Mouse (Mus musculus): ENCODE data around the gene Aspg.

Gene Aspg

GRCm38 (mm10) chr12:112106541-112106971 is at the start of gene Aspg:
Aspg (plus strand) TSS chr12:112106679.
- no peak for DNase-seq

DNA sequence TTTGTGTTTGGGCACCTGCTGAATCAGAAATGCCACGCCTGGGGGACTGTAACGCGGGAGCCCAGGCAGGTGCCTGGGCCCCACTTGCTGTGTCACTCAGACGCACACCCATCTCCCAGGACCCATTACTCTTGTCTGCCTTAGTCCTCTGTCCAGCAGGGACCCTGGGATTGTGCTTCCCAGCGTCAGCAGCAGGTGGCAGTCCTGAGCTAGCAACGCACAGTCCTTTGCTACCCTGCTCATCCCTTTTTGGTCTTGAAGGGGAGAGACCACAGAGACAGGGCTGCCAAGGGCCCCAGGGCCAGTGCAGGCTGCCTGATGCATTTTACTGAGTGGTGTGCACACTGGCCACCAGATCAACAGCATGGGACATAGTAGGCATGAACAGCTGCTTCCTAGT is 28.8 kb upstream of the Aspg start:
- DNase-seq = peak; percentile 30

- no peak for DNase-seq
These were observed 26.6 kb upstream of the Aspg start for GRCm38 (mm10) chr12:112079911-112080310.

DNA sequence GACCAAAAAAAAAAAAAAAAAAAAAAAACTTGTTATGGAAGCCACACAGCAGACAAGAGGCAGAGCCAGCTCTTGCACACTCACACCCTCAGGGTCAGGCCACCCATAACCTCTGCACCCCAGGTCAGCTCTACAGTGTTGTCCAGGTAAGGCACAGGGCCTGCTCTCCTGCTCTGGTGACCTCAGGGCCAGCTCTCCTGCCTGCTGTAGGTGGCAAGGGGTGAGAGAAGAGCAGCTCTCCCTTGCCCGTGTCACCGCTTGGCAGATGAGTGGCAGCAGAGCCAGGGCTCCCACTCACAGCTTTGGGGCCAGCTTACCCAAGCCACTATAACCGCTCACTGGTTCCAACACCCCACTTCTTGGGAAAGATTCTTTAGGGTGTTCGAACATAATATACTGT is 25.6 kb upstream of the Aspg start:
- DNase-seq = no peak

DNA sequence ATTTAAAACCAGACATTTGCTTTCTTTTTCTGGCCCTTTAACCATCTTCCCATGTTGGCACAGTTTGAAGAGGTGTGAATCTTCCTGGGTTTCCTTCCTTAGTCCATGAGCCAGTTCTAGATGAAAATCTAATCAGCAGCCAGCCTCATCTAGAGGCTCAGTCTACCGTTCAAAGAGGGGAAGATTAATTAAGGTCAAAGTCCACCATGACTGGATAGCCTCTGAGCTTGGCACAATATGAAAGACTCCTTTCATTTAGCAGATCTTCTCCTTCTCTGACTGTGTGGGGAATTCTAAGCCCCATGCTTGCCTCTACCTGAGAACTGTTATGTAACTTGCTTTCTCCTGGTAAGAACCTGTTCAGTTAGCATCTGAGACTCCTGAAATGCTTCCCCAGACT is 24.2 kb upstream of the Aspg start:
- no peak for DNase-seq

DNA sequence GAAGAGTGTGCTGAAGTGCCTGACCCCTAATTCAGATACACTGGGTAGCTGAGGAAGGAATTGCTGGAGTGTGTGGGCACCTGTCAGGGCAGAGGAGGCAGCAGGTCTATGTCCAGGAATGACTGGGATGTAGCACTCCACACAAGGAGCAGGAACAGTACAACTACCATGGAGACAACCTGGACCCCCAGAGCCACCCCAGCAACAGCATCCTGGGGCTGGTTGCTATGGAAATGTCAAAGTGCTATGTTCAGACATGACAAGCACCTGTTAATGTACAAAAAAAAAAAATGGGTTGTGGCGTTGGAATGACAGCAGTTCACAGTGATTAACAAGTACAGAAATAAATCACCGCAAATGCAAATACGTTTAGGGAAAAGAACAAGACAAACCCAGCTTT is 20.2 kb upstream of the Aspg start:
- no peak for DNase-seq

- DNase-seq = no peak
These were observed 19.8 kb upstream of the Aspg start for GRCm38 (mm10) chr12:112086726-112087125.

DNA sequence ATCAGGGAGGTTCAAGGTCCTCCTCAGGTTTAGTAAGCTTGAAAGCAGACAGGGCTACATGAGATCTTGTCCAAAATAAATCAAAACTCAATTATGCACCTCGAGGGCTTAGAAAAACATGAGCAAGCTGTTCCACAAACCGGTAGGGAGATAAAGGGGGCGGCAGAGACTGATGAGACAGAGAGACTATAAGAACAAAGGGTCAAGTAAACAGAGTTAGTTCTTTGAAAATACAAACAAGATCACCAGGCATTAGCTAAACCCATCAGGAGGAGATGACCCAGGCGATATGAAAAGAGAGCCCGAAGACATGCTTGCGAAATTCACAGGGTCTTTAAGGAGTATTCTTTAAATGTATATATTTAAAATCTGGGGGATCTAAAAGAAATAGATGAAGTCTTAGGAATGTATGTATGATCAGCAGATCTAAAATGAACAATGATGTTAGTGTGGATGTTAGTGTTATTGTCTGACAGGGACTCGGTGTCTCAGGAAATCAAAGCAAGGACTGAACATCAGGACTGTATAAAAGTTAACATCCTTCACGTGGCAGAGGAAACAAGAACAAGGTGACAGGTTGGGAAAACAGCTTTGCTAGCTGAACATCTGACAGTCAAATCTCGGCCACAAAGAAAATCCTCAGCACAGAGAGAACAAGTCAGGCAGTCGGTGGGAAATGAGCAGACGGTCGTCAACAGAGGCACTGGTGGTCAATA is 17.7 kb upstream of the Aspg start:
- no peak for DNase-seq

GRCm38 (mm10) chr12:112091054-112091453 is 15.4 kb upstream of the Aspg start:
- peak; percentile 75 for DNase-seq

- no peak for DNase-seq
These were observed 12.1 kb upstream of the Aspg start for GRCm38 (mm10) chr12:112094261-112094880.

DNA sequence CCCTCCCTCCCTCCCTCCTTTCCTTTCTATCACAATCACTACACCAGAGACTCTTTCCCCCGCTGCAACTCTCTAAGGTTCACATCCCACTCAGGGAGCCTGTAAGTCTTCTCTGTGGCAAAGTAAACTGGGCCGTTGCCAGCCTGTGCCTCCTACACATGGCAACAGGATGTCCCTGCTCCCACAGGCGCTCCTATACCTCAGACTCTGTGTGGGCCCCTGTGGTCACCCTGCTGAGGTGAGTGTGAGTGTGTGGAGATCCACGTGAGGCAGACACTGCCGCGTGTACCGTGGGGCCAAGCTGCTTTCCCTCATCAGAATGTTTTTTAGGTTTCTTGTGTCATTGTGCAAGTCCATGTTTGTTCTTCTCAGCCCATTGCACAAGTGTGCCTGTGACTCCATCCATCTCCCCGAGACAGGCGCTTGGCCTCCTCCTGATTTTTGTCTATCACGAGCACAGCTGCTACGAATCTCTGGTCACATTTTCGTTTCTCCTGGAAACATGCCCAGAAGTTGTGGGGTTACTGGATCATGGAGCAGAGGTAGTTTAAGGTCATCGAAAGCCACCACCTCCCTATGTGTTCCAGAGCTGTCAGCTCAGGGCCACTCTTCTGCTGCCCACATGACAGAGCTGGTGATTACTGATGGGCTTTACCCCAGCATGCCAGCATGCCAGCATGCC is 10.3 kb upstream of the Aspg start:
- DNase-seq = no peak

DNA sequence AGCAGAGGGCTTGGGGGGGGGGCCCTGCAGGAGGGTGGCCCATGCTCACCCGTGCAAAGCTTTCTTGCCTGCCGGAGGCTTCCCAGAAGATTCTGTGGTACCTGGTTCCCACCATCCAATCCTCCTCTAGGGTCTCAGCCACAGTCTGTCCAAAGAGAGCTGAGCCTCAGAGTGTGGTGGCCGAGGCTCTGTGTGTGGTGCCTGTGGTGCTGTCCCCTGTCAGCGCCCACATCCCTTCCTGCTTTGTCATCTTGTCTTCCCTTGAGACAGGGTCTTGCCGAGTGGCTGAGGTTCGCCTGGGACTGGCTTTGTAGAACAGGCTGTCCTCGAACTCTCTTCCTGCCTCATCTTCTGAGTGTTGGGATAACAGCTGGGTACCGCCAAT is 9.8 kb upstream of the Aspg start:
- no peak for DNase-seq

DNA sequence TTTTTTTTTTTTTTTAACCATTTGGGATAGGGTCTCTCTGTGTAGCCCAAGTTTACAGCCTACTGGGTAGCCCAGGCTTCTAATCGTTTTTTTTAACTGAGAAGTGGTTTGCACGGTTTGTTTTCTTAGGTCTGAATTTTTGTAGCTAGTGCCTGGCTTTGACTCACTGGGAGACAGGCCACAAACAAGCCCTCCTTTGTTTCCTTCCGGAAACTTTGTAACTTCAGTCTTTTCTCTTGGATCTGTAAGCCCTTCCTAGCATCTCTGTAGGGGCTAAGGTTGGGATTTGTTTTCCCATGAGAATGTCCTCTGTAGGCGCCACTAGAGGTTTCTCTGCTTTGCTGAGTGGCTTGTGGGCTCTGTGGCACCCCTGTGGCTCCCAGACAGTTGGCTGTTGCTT is 6.4 kb upstream of the Aspg start:
- no peak for DNase-seq

- no peak for DNase-seq
These were observed 5.4 kb upstream of the Aspg start for GRCm38 (mm10) chr12:112101045-112101444.

DNA sequence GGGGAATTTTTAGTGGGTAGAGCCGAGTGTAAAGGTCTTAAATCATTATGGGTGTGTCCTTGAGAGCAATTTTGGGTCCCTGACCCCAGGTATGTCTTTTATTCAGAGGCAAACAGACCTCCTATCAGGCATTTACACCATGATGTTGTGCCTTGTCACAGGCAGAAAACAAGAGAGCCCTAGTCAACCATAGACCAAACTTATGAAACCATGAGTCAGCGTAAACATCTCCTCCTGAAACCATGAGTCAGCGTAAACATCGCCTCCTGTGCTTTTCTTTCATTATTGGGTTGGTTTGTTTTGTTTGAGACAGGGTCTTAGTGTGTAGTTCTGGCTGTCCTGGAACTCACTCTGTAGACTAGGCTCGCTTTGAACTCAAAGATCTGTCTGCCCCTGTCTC is 3.3 kb upstream of the Aspg start:
- DNase-seq = no peak

- no peak for DNase-seq
These were observed 1.6 kb upstream of the Aspg start for GRCm38 (mm10) chr12:112104890-112105289.

- no peak for DNase-seq
These were observed 1.2 kb downstream of the Aspg start for GRCm38 (mm10) chr12:112107685-112108084.

DNA sequence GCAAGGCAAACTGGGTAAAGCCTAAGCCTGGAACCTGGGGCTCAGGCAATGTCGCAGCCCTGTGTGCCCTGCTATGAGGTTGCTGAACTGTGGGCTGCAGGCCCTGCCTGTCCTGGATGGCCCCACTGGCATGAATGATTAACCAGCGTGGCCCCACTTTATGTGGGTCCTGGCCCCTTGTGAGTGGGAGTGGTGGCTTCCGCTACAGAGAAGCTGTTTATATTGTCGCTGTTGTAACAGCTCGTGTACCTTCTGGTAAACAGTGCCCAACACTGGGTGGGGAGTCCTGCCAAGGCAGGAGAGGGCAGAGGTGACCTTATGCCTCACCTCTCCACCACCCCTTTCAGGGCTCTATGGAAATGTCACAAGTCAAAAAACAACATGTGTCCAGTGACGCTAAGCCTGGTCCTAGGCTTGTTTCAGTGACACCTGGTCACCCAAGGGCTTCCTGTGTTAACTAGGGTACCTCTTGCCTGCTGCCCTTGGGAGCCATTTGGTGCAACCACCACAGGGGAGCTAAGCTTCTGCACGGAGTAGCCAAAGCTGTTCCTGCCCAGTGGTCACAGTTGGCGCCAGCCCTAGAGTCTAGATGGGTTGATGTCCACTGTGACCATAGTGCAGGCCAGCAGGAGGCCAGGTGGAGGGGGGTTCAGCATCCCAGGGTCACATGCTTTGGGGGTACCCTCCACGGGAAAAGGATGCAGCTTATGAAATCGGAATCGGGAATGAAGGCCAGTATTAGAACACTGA is 2.4 kb downstream of the Aspg start:
- DNase-seq = no peak

DNA sequence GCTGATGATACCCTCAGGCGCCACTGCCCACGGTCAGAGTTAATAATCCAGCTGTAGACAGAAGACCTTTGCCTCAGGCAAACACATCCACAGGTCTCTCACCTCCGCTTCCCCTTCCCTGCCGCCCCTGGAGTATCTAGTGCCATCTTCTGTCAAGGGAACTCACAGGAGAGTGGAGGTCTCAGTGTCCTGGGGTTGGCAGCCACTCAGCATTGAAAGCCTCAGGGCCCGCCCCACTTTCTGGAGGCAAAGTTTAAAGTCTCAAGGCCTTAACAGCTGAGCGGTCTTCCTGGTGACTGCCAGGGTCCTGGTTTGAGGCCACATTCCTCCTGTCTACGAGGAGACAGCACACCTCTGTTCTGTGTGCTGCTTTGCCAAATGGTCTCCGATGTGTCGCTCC is 3.2 kb downstream of the Aspg start:
- no peak for DNase-seq

- DNase-seq = no peak
These were observed 4.8 kb downstream of the Aspg start for GRCm38 (mm10) chr12:112111323-112111722.

DNA sequence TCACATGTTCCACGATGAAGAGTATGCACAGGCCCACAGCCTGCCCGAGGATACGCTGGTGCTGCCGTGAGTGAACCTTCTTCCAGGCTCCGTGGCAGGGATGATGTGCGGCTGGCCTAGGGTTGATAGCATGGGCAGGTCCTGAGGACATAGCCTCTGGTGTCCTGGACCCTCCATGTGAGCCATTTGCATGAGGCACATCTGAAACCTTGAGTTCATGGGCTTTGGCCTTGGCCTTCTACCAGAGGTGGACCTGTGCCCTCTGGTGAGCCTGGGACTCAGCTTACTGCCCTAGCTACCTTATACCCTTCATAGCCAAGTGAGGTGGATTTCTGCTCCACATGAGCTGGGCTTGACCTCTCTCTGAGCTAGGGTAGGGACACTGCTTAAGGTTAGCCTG is 5.8 kb downstream of the Aspg start:
- DNase-seq = no peak

- no peak for DNase-seq
These were observed 6.4 kb downstream of the Aspg start for GRCm38 (mm10) chr12:112112686-112113396.

GRCm38 (mm10) chr12:112113710-112114109 is 7.2 kb downstream of the Aspg start:
- DNase-seq = peak; percentile 58
